Mouse (Mus musculus) layer of hippocampus, postnatal 14 days (tissue): ENCODE results near the gene Napepld. TPM values are rescaled to one million over a fixed set of nuclear protein-coding genes. Genes with fewer than 3 reads are reported as not detected.
"Not testable (repeated sequence)": the region's sequence is repeated elsewhere in the genome, so short reads cannot be mapped to it uniquely, and the experiment has no call there.

Source experiments
- DNase-seq, 2 experiments: peaks; one replicate each; pipeline ENCODE4 v3.0.0; 2021 to 2022; ENCODE audit warnings: low spot score in 2 of 2, mixed read lengths in 1 of 2
- total RNA-seq, 2 experiments: library from RNA; stranded (reverse); gene quantifications; 2 replicates each; pipeline ENCODE4 v1.2.3; 2021

Napepld gene
- total RNA-seq, 2 experiments from 2014 or later: 11.6 to 13.0 TPM

DNA sequence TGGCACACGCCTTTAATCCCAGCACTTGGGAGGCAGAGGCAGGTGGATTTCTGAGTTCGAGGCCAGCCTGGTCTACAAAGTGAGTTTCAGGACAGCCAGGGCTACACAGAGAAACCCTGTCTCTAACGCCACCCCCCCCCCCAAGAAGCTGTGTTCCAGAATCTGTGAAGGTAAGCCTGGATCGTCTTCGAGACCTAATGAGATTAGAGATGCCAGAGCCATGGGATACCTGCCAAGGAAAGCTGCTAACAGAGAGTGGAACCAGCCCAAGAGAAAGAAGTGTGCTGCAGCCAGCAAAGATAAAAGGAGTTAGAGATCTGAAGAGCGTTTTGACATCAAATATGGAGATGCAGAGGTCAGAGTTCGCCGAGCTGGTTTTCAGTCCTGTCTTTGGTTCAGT lies 6.8 kb upstream of the Napepld start:
- DNase-seq: not testable (repeated sequence)

DNA sequence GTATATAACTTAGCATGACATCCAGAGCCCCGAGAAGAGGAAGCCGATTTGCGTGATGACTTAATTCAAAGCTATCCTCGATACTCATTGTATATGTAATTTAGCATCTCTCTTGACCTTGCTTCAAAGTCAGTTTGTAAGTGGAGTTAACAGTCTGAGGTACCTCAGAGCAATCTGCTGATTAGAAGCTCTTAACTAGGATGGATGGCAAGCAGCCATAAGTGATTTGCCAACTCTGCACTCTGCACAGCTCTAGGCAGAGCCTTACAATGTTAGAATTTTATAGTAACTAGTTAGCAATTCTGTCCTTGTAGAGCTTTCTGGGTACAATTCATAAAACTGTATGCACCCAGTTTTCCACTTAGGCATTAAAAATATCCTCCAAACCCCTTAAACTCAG lies 5.3 kb upstream of the Napepld start:
- DNase-seq: no peak

DNA sequence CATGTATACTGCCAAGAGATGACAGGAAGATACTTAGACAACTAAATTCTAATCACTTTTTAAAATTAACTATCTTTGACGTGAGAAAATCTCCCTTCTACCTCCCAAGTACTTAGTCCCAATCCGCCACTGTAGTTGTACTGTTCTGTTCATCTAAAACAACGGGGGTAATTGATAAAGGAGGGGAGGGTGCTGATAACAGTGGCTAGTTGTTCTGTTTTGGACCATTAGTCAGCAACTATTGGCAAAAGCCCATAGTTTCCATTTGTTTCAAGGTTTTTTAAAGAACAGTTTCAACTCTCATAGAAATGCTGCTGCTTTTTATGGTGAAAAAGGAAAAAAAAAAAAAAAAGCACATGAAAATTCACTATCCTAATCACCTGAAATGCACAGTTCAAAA lies 2.5 kb upstream of the Napepld start:
- DNase-seq: no peak

DNA sequence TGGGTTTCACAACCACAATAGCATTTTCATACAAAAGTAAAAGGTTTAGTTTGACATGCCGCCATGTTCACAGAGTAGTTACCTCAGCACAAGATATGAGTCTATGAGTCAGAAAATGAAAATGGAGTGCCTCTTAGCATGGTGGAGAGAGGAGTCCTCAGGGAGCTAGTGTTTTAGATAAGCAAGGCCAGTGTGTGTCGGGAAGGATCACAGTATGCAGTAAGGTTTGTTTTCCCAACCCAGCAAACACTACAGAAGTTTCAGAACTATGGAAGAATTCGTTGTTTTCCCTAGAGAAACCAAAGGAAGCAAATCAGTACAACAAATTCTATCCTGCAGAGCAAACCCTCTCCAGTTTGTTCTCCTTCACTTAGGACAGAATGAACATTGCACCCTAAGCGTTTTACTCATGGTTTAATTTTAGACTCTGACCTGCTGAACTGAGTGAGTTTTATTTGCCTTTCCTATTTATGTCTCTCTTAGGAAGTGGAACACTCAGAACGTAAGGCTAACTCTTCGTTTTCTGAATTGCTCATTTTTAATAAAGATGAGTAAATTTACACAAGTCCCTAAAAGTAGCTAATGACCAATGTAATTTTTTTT lies 1.8 kb upstream of the Napepld start:
- DNase-seq: no peak

DNA sequence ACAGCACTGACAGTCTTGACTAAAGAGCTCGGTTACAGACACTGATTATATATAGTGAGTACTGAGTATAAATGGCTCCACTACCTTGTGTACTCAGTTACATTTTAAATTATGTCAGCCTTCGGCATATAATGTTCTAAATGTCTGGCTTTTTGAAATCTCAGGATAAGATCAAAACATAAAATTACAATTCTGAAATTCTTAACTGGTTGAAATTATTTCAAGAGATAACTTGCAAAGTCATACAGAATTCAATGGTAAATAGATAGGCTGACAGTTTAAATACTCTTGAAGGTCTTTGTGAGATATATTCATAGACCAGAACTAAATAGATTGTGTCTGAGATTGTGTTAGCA lies 791 bp upstream of the Napepld start:
- no peak for DNase-seq

DNA sequence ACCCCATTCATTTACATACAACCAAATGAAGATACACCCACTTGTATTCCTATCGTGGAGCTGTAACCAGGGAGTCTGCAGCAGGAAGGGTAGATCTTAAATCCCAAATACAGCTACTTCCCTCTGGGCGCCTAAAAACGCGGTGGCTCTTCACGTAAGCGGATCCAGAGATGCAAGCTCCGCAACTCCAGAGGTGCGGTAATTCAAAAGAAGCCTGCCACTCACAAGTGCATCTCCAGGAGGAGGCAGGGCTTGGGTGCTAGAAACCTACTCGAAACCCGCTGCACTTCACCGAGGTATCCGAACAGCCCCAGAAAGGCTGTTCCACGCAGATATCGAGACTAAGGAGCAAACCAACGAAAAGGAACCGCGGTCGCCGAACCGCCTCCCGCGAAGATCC lies 262 bp downstream of the Napepld start:
- no peak for DNase-seq

DNA sequence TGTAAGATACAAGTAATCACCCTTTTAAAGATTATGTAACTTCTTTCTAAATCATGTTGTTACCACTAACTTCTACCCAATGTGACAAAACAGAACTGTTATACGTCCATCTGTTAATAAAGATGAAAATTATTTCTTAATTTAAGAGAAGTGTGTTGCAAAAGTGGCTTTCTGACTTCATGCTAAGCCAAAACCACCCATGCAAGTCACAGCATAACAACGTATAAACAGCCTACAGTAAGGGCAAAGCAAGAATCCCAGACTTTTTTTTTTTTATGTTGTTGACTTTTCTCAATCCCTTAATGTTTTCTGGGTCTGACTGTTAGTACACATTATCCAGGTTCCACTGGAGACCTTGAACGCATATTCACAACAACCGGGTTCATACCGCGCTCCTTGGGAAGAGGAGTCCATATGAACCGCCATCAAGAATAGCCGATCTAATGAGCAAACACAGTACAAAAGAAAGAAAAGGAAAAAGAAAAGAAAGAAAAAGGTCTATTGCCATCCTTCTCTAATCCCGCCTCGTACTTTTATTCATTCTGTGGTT lies 849 bp downstream of the Napepld start:
- DNase-seq: no peak

DNA sequence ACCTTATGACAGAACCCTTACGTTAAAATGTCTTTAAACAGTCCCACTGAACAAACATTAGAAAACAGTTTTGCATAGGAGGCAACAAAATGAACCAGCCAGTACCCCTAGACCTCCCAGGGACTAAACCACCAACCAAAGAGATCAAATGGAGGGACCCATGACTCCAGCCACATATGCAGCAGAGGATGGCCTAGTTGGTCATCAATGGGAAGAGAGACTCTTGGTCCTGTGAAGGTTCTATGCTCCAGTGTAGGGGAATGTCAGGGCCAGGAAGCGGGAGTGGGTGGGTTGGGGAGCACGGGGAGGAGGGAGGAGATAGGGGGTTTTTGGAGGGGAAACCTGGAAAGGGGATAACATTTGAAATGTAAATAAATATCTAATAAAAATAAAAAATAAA lies 1.6 kb downstream of the Napepld start:
- DNase-seq: not testable (repeated sequence)

DNA sequence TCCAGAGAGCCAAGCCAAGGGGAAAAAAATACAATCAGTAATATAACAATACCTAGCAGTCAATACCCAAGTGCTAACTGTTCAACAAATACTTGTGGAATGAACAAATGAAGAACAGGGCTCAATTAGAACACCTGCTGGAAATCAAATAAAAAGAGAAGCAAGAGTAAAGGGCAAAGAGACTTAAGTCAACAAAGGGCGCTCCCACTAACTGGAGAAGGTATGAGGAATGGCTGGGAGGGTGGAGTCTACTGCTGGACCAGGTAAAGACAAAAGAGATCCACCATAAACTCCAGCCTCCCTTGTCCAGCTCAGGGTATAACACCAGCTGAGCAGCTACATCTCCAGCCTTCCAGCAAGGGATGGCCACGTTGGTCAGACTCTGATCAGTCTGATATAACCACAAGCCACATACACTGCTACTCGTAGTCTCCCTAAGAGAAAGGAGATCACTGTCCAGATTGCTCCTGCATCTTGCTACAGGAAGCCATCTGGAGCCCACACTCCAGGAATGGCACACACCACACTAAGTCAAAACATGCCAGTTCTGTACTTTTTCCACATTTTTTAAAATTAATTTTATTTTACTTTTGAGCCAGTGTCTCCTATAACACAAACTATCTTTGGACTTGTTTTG lies 6.2 kb downstream of the Napepld start:
- no peak for DNase-seq

DNA sequence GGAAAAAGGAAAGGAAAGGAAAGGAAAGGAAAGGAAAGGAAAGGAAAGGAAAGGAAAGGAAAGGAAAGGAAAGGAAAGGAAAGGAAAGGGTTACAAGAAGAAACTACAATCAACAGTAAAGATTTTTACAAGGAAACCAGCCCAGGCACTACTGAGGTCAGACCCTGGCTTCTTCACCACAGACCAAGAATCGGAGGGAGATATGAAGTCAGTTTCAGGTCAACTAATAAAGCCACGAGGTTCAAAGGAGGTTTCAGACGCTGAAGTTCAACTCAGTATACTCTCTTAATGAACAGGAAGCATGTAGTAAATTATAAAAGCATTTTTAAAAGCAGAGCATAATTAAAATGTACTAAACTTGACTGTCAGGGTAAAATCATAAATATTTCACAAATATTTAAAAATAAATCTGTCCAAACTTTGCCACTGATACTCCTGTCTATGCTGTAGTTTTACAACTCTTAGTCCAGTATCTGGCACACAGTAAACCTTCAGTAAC lies 7.8 kb downstream of the Napepld start:
- no peak for DNase-seq

DNA sequence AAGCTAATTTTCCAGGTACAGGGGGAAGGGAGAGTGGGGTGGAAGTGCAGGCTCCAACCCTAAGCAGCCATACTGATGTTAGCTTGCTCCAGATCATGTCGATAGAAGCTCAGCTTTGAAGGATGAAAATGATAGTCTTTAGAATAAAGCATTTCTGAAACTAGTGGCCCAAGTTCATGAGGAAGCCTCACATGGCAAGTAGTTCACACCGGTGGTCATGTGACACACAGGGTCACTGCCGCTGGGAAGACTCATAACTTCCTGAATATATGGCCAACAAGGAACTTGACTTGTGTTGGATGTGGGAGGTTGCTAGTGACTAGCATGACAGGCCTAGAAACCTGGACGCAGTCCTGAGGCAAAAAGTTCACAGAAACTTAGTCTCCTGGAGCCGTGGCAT lies 9.0 kb downstream of the Napepld start:
- no peak for DNase-seq

DNA sequence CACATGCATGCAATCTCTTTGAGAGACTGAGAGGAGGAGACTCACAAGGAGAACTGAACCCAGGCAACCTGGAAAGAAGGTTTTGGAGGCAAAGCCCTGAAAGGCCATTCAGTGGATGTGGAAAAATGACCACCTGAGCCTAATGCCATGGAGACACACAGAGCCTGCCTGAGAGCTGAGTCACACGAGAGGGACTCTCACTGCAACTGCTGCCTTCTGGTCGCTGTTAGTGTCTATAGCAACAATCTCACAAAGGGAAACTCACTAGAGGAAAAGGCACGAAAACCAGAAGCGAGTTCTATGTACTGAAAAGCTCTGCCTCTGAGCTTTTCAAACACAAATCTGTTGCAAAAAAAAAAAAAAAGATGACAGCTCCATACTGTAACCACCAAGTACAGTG lies 14.2 kb downstream of the Napepld start:
- DNase-seq: peak in 1 of 2 experiments; percentile 41

DNA sequence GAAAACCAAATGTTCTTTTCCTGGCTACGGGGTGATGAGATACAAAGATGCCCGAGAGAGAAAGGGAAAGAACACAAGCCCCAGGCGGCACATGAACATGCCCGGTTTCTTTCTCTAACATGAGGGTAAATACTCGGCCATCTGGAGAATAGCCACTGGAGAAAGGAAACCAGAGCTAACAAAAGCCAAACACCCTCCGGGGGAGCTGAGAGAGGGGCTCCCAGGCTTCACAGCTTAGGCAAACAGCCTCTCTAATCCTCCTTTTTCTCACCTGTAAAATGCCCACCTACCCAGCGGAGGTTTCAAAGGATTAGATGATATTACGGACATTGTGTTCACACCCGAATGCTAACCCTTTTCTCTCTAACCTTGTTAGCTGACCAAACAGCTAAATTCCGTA lies 16.2 kb downstream of the Napepld start:
- no peak for DNase-seq

DNA sequence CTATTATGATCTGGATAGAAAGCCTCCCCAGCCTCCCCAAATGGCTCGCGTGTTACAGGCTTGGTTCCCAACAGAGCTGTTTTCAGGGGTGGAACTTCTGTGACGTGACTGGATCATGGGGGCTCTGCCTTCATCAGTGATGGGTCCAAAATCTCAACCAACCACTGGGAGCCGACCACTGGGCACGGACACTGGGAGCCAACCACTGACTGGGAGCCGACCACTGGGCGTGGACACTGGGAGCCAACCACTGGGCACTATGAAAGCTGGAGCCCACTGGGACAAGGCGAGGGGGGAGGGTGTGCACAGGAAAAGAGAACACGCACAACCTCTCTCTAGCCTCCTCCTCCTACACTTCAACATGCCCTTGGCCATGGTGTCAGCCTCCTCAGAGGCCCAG lies 17.4 kb downstream of the Napepld start:
- no peak for DNase-seq

DNA sequence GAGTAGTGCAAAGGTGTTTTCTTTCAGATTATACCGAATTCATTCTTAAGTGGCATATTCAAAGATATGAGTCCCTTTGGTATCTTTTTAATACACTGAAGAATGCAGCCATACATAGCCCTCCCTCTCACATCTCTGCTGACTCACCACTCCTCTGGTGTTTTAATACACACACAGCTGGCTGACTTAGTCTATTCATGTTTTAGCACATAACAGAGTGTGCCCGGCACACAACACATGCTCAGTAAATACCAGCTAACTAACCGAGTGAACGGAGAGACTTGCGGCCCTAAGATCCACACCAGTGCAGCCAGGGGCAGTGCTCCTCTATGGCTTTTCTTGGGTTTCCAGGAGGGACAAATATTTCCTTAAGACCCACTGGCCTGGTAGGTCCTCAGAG lies 20.3 kb downstream of the Napepld start:
- no peak for DNase-seq

DNA sequence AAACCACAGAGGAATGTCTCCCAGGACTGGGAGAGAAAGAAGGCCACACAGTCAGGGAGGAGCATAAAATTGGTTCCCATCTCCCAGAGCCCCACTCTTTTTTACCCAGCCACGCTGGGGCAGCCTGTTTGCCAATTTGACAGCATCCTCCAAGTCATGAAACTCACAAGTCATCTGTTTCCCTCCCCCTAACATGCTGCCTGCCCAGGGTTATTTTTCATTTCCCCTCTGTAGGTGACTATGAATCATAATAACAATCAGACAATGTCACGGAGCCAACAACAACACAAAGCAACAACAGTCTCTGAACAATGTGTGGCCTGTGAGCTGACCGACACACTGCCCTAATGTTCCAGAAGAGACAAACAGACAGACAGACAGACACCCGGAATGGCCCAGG lies 21.2 kb downstream of the Napepld start:
- no peak for DNase-seq

DNA sequence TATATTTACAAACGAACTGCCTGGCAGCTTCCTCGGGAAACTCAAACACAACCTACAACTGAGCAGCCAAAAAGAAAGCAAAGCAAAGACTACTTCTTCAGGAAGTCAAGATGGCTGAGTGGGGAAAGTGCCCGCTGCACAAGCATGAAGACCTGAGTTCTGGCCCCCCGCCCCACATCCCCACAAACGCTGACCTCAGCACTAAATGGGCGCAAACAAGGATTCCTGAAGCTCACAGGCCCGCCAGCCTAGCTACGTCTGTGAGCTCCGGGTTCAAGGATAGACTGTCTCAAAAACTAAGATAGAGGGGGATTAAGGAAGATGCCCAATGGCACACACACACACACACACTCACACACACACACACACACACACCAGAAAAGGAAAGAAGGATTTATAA lies 22.8 kb downstream of the Napepld start:
- DNase-seq: no peak

DNA sequence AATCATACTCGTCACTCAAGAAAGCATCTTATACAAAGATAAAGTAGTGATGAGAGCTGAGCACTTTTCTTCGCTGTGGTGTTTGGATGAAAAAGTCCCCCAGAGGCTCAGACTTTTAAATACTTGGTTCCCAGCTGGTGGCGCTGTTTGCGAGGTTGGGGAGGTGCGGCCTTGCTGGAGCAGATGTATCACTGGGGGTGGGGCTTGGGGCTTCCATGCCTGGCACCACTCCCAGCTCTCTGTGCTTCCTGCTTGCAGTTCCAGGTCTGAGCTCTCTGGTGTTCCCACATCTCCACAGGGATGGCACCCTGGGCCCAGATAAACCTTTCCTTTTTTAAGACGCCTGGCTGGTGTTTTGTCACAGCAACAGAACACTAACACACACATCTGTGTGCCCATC lies 23.3 kb downstream of the Napepld start:
- DNase-seq: no peak

DNA sequence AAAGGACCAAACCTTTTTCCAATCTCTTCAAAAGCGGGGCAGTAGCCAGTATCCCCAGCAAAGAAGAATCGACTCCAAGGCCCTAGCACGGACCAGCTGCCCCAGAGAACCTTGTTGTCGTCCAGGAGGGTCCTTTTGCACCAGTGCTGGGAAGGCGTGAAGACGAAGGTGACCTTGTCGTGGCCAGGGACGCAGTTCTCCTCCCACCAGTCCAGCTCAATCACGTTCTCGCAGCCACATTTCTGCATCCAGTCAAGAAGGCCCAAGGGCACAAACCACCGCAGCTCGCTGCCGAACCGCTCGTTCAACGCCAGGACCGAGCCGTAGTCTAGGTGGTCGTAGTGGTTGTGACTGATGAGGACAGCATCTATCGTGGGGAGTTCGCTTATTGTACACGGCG lies 25.7 kb downstream of the Napepld start:
- no peak for DNase-seq

DNA sequence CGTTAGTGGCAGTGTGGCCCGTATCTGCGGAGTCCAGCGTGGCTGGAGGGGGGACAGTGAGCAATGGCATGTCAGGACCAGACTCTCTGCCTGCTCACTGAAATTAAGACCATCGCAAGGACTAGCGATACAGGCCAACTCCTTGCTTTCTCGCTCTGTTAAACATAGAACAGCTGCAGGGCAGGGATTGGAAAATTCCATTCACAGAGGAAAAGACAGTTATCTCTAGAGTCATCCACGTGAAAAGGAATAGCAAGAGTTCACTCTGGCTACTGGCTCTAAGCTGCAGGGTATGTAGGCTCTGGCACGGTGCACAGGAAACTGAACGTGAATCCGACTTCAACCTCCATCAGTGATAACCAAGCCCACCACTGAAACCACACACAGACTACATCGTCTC lies 26.2 kb downstream of the Napepld start:
- DNase-seq: no peak

DNA sequence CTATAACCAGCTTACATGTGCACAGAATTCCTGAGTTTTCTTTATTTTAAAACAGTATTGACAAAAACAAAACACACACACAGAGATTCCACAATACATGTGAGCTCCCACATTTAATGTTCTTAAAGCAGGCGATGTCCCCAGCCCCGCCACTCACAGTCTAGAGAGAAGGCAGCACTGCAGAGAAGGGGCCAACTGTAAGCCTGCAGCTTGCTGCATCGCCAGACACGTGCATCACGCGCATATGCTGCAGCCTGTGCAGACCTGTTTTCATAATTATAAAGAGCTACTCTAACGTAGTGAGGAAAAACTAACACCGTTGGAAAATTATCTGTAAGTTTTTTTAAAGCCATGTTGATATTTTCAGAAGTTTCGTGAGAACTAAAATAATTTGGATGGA lies 27.5 kb downstream of the Napepld start:
- DNase-seq: no peak

DNA sequence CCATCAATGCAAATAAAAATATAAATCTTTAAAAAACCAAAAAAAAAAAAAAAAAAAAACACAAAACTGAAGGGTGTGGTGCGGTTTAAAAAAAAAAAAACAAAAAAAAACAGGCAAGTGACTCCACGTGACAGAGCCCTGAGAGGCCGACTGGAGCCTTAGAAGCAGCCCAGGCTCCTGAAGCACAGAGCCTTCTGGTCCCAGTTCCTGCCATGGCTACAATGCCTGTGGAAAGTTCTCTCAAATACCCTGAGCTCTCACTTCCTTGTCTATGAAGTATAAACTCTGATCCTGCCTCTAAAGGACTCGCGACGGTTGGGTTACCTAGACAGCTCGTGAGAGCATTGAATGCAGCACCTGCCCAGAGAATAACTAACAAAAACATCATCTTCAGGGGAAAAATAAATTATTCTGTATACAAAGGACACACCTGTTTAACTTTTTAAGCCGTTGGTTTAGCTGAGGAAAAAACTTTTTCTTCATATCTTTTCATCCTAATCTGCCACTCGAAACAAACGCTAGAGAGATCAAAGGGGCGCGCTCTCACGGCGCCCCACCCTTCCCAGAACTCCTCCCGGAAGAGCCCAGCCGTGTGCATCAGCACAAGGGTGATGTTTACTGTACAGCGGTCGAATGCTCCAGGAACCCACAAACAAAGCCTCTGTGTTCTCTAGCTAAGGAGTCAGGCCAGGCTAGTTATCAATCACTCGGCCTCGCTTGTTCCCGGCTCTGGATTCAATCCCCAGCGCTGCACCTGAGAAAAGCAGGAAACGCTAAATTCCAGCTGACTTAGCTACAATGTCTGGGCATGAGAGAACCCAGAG lies 28.2 kb downstream of the Napepld start:
- no peak for DNase-seq
